Mouse (Mus musculus) kidney, adult 2 months (tissue): ENCODE measurements at regions not wholly inside any gene's neighbourhood (a gene's known extent, or its start where the extent isn't known, plus 50 kb on each side); places are given as distances from the start of the nearest gene placed in this dataset.

Source experiments
- DNase-seq: peaks from one replicate; pipeline ENCODE4 v3.0.0; 2021
- H3K27ac ChIP-seq: fragments of 200-500 bp; 2 replicates; pipeline ENCODE4 v1.5.1; 2012; ENCODE audit warnings: low read depth, low read length, control low read depth, inconsistent platforms; ENCODE audit not compliant: insufficient read depth
- H3K27me3 ChIP-seq: fragments of 200-500 bp; replicated peaks from 2 replicates; pipeline ENCODE4 v1.6.1; 2012; ENCODE audit warnings: mild to moderate bottlenecking, moderate library complexity, low read length, inconsistent platforms; ENCODE audit not compliant: control insufficient read depth, insufficient read depth
- H3K36me3 ChIP-seq: fragments of 200-500 bp; 2 replicates; pipeline ENCODE4 v1.6.1; 2012; ENCODE audit warnings: mild to moderate bottlenecking, moderate library complexity, low read length, inconsistent platforms; ENCODE audit not compliant: control insufficient read depth, insufficient read depth
- H3K4me1 ChIP-seq: fragments of 200-500 bp; 2 replicates; pipeline ENCODE4 v1.6.1; 2011; ENCODE audit warnings: low read length; ENCODE audit not compliant: control insufficient read depth, insufficient read depth
- H3K4me3 ChIP-seq: fragments of 200-500 bp; 2 replicates; pipeline ENCODE4 v1.5.1; 2011; ENCODE audit warnings: mild to moderate bottlenecking, low read depth, low read length, control low read depth; ENCODE audit not compliant: insufficient read depth
- CTCF ChIP-seq: fragments of 200-500 bp; conservative IDR thresholded peaks from 2 replicates; pipeline ENCODE4 v1.5.1; 2011; ENCODE audit warnings: low read depth, mild to moderate bottlenecking, control low read depth, low read length, moderate library complexity, mixed read lengths; ENCODE audit not compliant: insufficient read depth, insufficient read length
- POLR2A ChIP-seq: fragments of 200-500 bp; IDR thresholded peaks from one replicate; pipeline ENCODE4 v1.6.1; 2011; ENCODE audit warnings: low read depth, low read length, control low read depth
- WGBS: fragments of 180-500 bp; shearing (Covaris S2); methylation state at CpG from one replicate; pipeline ENCODE4 v1.1.7; 2018; 5-methylcytosine and 5-hydroxymethylcytosine counted together

- DNase-seq: no peak
- Histone ChIP-seq H3K27ac (no peak overlapping the region), H3K27me3 (no peaks in the 10 kb centered on the region), H3K36me3 (no peaks in the 10 kb centered on the region), H3K4me3 (no peak overlapping the region), H3K4me1 (no peaks in the 10 kb centered on the region)
- WGBS: 93% methylated on average over 1 of the region's 1 CpGs
- TF ChIP-seq CTCF (no peak), POLR2A (no peak)
Observed at GRCm38 (mm10) chr11:17743821-17744220, 209.9 kb downstream of the Etaa1 start.

GRCm38 (mm10) chr11:17750345-17750744 lies 203.3 kb downstream of the Etaa1 start:
- Histone ChIP-seq H3K27ac (no peak overlapping the region), H3K36me3 (no peaks in the 10 kb centered on the region), H3K4me1 (no peaks in the 10 kb centered on the region), H3K4me3 (no peak overlapping the region), H3K27me3 (no peaks in the 10 kb centered on the region)
- no peak for DNase-seq
- no peak for TF ChIP-seq CTCF
- no peak for TF ChIP-seq POLR2A
- 32% methylated on average over 6 of the region's 6 CpGs for WGBS

DNA sequence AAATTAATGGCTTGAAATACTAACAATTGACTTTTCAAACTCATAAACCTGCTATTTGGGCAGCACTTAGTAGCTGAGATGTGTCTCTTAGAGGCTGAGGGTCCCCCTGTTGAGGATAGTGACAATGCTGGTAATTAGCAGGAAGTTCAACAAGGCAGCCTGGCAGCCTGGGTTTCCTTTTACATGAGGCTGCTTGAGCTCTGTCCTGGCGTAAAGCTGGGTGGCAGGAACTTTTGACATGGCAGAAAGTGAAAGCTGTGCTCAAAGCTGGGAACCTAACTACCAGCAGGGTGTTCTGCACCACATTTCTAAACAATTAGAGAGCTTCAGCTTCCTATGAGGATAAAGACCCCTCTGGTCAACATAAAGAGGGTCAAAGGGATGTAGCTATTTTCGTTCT lies 194.5 kb downstream of the Etaa1 start:
- no peak for DNase-seq
- Histone ChIP-seq H3K4me3 (no peak overlapping the region), H3K27ac (no peak overlapping the region), H3K36me3 (no peaks in the 10 kb centered on the region), H3K4me1 (no peaks in the 10 kb centered on the region), H3K27me3 (no peaks in the 10 kb centered on the region)
- 58% methylated on average over 2 of the region's 2 CpGs for WGBS
- no peak for TF ChIP-seq CTCF
- TF ChIP-seq POLR2A: no peak

DNA sequence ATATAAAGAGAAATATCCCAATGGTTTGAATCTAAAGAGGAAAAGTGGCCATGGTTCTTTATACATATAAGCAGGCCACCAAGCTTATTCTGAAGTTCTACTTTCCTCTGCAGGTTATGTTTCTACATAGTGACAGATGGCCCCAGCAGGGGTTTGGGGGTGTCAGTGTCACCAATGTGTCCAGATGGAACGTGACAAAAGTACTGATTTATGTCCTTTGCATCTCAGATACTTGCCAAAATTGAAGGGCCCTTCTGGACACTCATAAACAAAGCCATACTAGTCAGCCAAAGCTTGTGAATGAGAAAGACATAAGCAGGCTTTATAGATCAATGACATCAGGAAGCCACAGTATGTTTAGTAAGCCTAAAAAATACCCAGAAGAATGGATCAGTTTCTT lies 190.3 kb downstream of the Etaa1 start:
- TF ChIP-seq POLR2A: no peak
- no peak for TF ChIP-seq CTCF
- Histone ChIP-seq H3K27me3 (no peaks in the 10 kb centered on the region), H3K36me3 (no peaks in the 10 kb centered on the region), H3K4me3 (no peak overlapping the region), H3K4me1 (no peaks in the 10 kb centered on the region), H3K27ac (no peak overlapping the region)
- 39% methylated on average over 1 of the region's 1 CpGs for WGBS
- no peak for DNase-seq

DNA sequence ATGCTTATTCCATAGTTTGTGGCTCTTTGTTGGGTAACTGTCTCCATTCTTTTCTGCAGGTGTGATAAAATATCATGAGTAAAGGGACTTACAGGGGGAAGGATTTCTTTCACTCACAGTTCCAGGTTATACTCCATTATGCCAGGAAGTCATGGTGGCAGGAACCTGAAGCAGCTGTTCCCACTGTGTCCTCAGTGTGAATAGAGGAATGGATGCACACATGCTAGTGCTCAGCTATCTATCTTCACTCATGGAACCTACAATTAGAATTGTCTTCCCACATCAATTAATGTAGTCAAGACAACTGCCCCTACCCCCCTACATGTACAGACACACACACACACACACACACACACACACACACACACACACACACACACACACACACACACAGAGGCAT lies 189.5 kb downstream of the Etaa1 start:
- no peaks in the 10 kb centered on the region for H3K4me1 ChIP-seq
- no peak overlapping the region for H3K27ac ChIP-seq
- no peaks in the 10 kb centered on the region for H3K27me3 ChIP-seq
- H3K4me3 ChIP-seq: no peak overlapping the region
- no peak for TF ChIP-seq POLR2A
- no peak for TF ChIP-seq CTCF
- DNase-seq: no peak
- H3K36me3 ChIP-seq: no peaks in the 10 kb centered on the region

DNA sequence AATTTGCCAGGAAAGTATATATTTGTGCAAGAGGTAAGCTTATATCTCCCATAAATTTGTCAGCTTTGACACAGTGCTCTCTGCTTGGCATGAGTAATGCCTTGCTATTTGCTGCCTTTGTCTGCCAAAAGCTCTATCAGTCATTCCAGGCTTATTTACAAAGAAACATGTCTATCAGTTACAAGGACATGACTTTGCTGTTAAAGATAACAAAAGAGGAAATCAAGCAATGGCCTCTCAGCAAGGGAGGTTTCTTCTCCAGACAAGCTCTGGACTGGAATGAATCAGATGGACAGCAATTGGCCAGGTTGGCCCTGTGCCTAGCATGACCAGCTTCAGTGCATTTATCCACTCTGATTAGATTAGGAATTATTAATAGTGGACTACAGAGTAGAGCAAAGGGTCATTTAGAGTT lies 185.3 kb downstream of the Etaa1 start:
- DNase-seq: peak; percentile 3
- no peaks in the 10 kb centered on the region for H3K36me3 ChIP-seq

DNA sequence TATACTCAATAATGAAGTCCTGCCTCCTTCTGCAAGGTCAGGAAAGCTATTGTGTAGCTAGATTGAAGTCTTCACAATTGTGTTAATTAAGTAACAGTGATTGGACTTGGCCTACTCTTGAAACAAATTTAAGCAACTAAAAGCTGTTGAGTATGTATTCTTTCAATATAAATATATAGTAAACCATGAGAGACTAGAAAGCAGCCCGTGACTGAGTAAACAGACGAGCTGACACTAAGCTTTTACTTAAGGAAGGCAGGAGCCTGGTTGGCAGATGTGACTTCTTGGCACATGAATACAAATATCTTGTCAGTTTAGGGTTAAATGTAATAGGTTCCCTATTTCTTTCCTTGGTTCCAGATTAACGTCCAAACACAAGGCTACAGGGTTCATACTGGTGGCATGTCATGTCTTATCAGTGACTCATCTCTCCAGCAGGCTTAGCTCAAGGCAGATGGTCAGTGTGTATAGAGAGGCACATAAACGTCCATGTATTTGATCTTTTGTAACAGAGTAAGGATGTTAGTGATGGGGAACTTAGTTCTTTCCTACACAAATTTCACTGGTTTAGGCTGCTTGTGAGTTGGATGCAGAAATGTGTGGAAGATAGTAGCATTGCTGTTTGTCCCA lies 184.7 kb downstream of the Etaa1 start:
- no peaks in the 10 kb centered on the region for H3K27me3 ChIP-seq
- DNase-seq: no peak
- H3K36me3 ChIP-seq: no peaks in the 10 kb centered on the region
- H3K4me3 ChIP-seq: no peak overlapping the region
- H3K4me1 ChIP-seq: no peaks in the 10 kb centered on the region
- 47% methylated on average over 4 of the region's 4 CpGs for WGBS
- no peak for TF ChIP-seq POLR2A
- no peak for TF ChIP-seq CTCF
- no peak overlapping the region for H3K27ac ChIP-seq

More for the DNA sequence above, 185.3 kb downstream of the Etaa1 start:
- H3K4me1 ChIP-seq: no peaks in the 10 kb centered on the region
- H3K27me3 ChIP-seq: no peaks in the 10 kb centered on the region
- no peak overlapping the region for H3K4me3 ChIP-seq
- H3K27ac ChIP-seq: no peak overlapping the region
- TF ChIP-seq POLR2A: no peak
- TF ChIP-seq CTCF: no peak

DNA sequence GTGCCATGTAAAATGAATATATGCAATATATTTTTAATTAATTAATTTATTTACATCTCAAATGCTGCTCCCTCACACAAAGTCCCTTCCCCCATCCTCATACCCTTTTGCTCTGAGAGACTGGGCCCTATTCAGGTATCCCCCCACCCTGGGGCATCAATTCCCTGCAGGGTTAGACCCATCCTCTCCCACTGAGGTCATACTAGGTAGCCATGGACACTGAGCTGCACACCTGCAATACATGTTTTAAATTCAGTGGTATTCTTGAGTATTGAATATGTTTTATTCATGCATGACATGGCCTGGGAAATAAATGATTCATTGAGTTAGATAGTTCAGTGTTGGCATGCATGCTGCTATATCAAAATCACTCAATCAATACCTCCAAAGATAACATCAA lies 156.0 kb downstream of the Etaa1 start:
- Histone ChIP-seq H3K27ac (no peak overlapping the region), H3K36me3 (no peaks in the 10 kb centered on the region), H3K4me1 (no peaks in the 10 kb centered on the region), H3K27me3 (no peaks in the 10 kb centered on the region), H3K4me3 (no peak overlapping the region)
- TF ChIP-seq POLR2A (no peak), CTCF (no peak)
- no peak for DNase-seq
